Mouse (Mus musculus) testis, adult 2 months (tissue): ENCODE data around the gene Stat4.

ENCODE experiments used
- CTCF ChIP-seq: fragments of 200-500 bp; IDR thresholded peaks from 2 replicates; pipeline ENCODE4 v1.5.1; 2012; ENCODE audit warnings: low read depth, mild to moderate bottlenecking, inconsistent platforms, low read length, moderate library complexity; ENCODE audit not compliant: control insufficient read depth, insufficient read depth, insufficient replicate concordance
- POLR2A ChIP-seq: fragments of 200-500 bp; IDR thresholded peaks from 2 replicates; pipeline ENCODE4 v1.6.1; 2012; ENCODE audit warnings: low read depth, mild to moderate bottlenecking, inconsistent platforms, low read length, moderate library complexity; ENCODE audit not compliant: control insufficient read depth

DNA sequence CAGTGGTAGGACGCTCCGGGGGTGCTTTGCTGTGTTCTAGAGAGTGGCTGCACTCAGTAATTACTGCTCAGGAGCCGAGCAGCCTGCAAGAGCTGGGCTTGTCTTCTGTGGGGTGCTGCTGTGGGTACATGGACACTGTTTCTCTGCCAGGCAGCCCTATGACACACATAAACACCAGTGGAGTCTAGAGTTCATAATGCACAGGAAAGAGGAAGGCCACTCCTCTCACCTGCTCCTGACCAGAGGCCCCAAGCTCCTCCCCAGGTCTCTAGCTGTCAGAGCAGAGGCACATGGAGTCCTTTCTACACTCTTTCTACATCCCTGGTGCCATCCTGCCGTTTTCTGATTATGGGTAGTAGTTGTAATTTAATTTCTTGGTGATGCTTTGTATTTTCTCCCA lies 155.2 kb downstream of the Stat4 start:
- TF ChIP-seq CTCF: no peak
- TF ChIP-seq POLR2A: no peak
